Mouse (Mus musculus): ENCODE measurements around the gene Tpte.
"Not testable (repeated sequence)": the region's sequence is repeated elsewhere in the genome, so short reads cannot be mapped to it uniquely, and the experiment has no call there.

Gene Tpte

DNA sequence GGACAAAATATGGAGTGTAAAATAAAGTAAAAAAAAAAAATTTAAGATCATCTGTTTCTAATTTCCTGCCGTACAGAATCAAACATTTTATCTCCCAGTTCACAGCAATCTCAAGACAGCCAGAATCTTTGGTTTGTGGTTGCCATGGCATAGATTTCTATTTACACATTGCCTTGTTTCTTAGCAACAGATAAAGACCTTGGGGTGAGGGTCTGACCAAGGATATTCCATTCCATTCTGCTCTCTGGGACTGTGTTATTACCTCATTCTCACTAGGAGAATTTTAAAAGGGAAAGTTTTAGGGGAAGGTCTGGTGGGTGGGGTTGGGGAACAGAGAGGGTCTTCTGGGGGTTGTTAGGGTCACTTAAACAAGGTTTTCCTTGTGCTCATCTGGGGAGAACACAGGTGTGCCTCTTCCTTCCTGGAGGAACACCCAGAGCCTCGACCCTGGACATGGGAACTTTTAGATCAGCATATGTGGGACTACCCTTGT, at the start of gene Tpte:
Gene Tpte, plus strand, starts transcription at position 443 of the 493 bp plus-strand sequence.
- no peak for DNase-seq (ENCODE audit: low spot score in 2 of 2)

DNA sequence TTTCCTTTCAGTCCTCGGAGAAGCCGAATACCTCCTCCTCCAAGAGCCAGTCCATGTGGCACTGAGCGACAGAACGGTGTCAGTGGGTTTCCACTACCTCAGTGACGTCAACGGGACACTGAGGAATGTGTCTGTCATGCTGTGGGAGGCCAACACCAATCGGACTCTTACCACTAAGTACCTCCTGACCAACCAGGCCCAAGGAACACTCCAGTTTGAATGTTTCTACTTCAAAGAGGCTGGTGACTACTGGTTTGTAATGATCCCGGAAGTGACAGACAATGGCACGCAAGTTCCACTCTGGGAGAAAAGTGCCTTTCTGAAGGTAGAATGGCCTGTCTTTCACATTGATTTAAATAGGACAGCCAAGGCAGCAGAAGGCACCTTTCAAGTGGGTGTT, 40.3 kb upstream of the Tpte start:
- no peak for DNase-seq (ENCODE audit: low spot score in 2 of 2)

DNA sequence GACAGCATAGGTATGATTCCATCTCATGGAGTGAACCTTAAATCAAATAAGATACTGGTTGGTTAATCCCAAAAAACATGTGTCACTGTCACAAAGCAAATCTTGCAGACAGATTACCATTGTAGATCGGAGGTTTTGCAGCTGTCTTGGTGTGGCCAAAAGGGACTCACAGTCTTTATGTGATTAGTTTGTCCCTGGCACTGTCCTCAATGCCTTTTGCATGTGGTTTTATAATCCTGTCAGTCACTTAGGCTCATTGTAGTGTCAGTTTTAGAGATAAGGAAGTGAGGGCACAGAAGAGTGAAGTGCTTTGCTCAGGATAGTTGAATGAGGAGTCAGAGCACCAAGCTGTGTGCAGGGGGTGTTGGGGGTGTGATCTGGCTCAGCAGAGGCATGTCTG, 37.6 kb upstream of the Tpte start:
- DNase-seq (ENCODE audit: low spot score in 2 of 2): no peak

DNA sequence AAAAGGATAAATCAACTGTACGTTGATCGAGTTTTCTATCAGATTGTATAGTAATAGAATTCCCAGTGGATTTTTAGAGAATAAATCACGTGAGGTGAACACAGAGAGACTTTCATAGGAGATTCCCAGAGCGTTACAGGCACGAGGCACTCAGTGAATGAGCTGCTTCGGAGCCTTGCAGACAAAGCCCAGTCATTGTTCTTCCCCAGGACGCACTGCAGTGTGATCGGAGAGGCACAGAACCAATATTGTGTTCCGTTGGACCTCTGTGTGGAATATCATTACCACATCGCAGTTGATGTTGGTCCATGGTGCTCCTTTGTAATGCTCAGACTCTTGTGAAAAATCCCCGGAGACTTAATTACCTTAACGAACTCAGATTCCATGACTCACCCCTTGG, 35.3 kb upstream of the Tpte start:
- no peak for DNase-seq (ENCODE audit: low spot score in 2 of 2)

DNA sequence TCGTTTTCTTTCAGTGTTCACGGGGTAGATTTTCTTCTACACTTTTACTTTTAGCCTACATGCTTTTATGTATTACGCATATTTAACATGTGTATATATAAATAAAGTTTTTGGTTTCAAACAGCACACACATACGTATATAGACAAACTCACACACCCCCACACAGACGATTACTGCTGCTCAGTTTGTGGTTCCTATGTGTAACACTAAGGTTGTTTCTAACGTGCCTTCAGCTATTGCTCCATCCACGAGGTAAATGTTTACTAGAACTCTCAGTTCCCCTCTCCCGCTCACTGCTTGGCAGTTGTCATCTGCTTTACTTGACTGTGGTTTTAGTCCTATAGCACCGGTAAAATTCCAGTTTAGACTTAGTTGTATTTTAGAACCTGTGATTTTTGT, 34.2 kb upstream of the Tpte start:
- no peak for DNase-seq (ENCODE audit: low spot score in 2 of 2)

DNA sequence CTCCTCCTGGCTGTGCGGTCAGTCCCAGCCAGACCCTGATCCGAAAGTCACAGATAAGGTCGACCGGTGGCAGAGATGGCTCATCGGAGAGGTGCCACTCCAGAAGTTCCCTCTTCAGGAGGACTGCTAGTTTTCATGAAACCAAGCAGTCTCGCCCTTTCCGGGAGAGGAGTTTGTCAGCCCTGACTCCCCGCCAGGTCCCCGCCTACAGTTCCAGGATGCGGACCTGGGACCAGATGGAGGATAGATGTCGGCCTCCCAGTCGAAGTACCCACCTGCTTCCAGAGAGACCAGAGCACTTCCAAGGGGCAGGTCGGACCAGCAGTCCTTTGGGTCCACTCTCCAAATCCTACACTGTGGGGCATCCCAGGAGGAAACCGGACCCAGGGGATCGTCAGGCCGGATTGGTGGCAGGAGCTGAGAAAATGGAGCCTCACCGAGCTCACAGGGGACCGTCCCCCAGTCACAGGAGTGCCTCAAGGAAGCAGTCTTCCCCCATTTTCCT, 24.2 kb upstream of the Tpte start:
- no peak for DNase-seq (ENCODE audit: low spot score in 2 of 2)

DNA sequence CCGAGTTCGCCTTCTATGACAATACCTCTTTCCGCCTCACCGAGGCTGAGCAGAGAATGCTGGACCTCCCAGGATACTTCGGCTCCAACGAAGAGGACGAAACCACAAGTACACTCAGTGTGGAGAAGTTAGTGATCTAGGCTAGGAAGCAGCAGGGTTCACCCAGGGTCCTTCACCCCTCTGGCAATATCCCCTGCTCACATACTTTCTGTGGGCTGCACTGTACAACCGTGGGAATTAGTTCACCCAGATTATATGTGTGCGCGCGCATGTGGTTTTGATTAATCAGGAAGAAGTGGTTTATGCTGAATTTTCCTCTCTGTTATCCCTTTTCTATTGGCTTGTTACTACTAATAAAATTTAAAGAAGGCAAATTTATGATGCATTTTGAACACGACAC, 23.7 kb upstream of the Tpte start:
- no peak for DNase-seq (ENCODE audit: low spot score in 2 of 2)

DNA sequence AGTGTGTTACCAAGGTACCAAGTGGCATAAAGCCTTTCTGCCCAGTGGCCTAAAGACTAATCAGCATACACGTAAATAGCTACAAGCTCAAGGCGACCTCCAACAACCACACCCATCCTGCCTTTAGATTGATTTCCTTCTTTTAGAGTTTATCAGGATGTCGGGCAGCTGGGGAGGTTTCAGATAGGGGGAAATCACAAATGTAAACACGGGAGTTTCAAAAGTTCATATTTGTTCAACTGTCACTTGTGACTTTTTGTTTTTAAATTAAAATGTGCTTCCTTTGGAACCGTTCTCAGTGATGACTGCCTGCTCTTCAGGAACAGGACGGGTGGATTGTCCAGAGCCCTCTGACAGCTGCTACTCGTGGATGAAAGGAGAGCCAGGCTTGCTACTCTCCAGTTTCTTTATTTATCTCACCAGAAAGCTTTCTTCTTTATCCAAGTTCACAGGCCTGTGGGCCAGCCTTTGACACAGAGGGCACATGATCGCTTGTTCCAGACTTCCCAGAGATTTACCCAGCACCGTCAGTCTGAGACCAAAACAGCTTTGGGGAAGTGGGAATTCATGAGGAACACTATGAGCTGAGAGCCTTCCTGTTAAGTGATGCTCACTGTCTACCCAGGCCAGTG, 23.0 kb upstream of the Tpte start:
- DNase-seq (ENCODE audit: low spot score in 2 of 2): no peak

DNA sequence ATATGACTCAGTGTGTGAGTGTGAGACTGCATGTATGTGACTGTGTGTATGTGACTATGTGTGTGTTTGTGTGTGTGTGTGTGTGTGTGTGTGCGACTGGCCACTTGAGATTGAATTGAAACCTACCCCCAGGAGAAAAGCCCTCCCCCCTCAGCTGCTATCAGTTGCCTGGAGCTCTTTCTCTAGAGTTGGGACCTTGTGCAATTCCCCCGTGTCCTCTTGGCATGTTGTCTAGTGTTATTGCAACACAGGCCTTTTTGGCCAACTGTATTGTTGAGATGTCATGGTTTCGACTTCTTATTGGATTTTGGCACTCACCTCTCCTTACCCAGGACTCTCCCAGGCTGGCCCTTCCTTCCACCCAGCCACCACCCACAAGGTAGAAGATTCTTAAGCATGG, 21.0 kb upstream of the Tpte start:
- DNase-seq (ENCODE audit: low spot score in 2 of 2): no peak

DNA sequence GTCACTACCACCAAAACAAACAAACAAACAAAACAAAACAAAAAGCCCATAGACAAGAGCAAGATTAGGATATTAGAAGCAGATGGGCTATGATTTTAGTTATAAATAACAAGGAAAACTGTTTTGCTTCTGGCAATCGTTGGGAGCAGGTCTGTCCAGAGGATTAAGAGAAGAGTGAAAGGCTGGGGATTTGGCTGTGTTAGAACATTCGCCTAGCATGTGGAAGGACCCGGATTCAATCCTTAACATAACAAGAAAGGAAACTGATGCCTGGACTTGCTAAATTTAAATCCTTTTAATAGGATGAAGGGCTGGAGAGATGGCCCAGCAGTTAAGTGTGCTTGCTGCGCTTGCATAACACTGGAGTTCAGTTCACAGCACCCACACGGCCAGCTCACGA, 18.9 kb upstream of the Tpte start:
- DNase-seq (ENCODE audit: low spot score in 2 of 2): no peak

DNA sequence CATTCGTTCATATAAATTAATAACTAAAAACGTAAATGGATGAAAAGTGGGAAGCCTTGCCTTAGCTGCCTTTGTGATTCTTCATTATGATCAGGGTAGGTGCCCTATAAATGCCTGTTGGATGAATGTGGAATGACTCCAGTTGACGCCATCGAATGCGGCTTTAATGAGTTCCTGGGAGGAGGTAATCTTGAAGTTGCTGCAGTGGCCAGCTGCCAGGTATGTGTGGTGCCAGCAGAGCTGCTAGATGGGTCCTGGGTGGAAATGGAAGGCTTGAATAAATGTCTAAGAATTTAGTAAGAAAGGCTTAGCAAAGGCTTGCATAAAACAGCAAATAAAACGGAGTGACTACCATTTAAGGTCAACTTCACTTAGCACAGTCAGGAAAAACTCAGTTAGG, 18.5 kb upstream of the Tpte start:
- DNase-seq (ENCODE audit: low spot score in 2 of 2): no peak

DNA sequence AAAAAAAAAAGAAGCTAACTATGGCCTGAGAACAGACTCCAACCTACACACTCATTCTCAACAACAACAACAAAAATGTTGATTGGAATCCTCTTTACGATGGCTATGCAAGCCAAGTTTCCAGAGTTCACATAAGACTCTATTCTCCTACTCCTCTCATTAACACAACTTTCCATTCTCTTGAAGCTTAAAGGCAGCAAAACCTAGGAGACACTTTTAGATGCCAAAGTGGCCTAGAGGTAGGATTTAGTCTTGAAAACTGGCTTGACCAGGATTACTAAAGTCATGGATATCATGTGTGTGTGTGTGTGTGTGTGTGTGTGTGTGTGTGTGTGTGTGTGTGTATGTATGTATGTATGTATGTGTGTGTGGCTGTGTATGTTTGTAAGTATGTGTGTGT, 18.0 kb upstream of the Tpte start:
- DNase-seq (ENCODE audit: low spot score in 2 of 2): no peak

DNA sequence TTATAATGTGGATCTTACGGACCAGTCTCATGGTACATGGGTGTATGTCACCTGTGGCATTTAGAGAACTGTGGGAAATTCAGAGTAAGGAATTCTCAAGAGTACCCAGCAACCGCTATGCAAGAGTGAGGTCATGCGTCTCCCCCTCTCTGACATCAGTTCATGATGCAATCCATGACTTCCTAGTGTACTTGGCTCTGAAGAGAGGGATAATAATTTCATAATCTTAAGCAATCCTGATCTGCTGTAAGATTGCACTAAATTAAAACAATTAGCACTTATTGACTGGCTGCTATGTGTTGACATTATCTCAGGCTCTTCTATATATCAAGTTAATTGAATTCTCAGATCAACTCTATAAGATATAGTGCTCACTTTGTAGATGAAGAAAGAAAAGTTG, 16.4 kb upstream of the Tpte start:
- no peak for DNase-seq (ENCODE audit: low spot score in 2 of 2)

DNA sequence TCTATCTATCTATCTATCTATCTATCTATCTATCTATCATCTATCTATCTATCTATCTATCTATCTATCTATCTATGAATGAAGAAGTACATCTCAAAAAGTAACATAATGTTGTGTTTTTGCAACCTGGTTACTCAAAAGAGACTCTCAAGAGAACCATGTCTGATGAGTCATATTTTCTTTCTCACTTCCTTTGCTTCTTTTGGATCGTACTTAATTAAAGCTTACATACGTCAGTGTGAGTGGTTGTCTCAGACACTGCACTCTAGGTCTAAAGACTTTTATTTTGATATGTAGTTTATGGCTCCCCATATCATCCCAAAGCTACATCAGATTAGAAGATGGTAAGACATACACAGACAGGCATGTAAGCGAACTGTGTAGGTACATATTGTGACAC, 10.1 kb upstream of the Tpte start:
- DNase-seq (ENCODE audit: low spot score in 2 of 2): no peak

DNA sequence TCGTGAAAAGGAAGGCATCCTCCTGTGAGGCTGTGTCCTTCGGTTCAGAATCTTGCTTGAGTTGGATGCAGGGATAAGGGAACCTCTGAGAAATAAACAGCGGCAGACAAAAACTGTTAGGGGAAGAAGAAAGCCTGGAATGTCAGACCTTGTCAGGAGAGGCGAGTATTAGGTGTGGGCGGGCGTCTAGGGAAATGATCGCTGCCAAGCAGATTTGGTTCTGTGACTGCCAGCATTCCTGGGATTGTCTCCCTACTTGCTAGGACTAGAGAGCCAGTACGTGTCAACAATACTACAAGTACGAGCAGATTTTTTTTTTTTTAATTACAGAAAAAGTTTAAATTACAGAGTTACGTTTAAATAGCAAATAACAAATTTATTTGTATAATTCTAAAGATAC, 8.6 kb upstream of the Tpte start:
- DNase-seq (ENCODE audit: low spot score in 2 of 2): no peak

DNA sequence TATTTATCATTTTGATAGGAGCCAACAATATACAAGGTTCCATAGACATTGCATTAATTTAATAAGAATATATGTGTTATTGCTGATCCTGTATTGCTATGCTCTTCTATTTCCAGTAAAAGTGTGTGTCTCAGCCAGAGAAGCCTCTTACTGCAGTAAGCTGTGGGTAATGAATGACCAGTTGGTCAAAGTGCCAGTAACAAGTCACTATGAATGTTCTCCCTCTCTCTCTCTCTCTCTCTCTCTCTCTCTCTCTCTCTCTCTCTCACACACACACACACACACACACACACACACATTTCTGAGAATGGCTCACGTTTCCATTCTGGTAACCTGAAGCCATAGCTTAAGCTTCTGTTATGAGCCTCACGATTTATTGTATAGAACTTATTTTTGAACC, 19.1 kb downstream of the Tpte start:
- no peak for DNase-seq (ENCODE audit: low spot score in 2 of 2)

DNA sequence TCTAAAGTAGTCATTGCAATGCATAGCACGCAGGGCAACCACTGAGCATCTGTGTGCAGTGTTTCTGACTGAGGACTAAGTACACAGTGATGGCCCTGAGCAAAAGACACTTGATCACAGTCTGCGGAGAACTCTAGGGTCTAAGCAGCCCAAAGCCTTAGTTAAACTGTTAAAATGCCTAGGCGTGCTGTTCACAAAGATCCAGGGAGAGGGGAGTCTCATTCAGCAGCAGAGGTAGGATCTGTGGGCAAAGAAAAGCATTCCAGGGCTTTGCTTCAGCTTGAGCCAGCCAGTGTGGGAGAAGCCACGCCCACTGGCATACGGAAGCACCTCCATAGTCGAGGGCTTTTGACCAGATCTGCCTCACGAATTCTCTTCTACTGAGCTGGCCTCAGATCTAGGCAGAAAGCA, 19.7 kb downstream of the Tpte start:
- DNase-seq (ENCODE audit: low spot score in 2 of 2): peak in 1 of 2 experiments; percentile 12

DNA sequence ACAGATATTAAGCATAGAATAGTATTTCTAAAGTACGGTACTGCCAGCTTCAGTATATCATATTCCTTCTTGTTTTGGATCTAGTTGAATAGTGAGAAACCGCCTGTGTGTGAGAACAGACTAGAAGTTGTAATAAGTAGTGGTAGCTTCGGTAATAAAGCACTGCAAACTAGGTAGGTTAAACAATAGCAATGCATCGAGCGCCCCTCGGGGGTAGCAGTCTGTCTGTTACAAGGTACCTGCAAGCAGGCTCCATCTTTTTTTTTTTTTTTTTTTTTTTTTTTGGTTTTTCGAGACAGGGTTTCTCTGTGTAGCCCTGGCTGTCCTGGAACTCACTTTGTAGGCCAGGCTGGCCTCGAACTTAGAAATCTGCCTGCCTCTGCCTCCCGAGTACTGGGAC, 20.8 kb downstream of the Tpte start:
- DNase-seq (ENCODE audit: low spot score in 2 of 2): not testable (repeated sequence)

DNA sequence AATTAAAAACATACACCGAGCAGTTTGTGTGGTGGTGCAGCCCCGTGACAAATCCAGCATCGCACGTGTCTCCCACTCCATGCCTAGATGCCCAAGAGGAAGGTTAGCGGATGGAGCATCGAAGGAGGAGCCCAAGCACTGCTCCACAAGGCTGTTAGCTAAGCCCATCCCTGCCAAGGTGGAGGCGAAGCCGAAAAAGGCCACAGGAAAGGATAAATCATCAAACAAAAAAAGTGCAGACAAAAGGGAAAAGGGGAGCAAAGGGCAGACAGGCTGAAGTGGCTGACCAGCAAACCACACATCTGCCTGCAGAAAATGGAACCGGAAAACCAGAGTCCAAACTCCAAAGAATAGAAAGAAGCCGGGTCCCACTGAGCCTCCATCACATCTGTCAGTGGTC, 23.8 kb downstream of the Tpte start:
- DNase-seq (ENCODE audit: low spot score in 2 of 2): no peak

DNA sequence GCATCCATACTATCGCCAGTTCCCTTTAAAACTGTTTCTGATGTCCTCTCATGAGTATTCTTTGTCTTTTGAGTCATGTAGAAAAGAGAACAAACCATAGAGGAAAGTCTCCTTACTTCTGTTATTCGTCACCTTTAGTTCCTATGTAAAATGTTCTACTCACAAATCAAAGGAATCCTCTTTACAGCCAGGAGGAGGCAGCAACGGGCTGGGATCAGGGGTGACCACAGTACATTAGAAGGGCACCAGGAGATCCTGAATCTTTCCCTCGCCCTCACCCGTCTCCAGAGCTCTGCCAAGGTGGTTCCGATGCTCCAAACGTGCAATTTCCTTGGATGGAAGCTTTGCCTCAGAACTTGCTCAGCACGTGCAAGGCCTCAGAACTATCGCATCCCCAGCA, 28.2 kb downstream of the Tpte start:
- DNase-seq (ENCODE audit: low spot score in 2 of 2): no peak

DNA sequence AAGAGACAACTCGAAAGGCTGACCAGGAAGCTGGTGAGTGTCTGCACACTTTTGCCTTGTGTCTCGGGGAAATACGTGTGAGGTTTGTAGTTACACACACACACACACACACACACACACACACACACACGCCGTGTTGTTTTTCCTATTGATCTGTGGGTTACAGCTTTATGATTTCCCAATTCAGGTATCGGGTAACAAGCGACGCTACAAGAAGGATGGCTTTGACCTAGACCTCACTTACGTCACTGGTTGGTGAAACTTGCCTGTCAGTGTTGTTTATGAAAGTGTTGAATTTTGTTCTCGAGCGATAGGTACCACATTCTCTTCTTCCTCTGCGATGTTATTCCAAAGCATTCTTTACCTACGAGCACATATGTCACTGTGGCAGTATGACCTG, 52.2 kb downstream of the Tpte start:
- no peak for DNase-seq (ENCODE audit: low spot score in 2 of 2)

DNA sequence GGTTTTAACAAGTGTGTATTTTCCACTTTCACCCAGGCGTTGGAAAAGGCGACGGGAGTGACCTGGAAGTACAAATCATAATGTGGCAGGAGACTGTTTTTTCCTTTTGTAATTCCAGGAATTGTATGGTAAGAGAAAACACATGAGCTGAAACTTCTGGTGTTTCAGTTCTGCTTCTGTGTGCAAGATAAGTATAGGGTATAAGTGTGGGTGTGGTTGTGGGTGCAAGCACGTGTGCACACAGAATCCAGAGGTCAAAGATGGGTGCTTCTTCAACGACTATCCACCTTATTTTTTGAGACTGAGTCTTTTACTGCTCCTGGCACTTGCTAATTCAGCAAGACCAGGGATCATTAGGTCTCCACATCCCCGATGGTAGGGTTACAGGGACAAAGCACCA, 76.1 kb downstream of the Tpte start:
- no peak for DNase-seq (ENCODE audit: low spot score in 2 of 2)

DNA sequence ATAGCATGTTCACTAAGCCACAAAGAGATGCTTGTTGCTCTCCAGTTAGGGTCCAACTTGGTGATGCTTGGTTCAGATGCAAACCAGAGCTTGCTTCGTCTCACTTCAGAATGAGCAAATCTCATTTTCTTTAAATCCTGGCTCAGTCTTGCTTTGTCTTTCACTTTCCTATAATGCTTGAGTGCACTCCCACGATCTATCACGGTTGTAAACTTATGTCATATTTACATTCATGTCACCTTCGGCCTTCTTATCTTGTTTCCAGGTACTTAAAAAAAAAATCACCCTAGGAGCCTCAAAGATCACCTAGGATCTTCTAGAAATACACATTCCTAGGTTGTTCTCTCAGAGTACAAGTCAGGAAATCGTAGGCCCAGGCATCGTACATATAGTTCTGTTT, 76.6 kb downstream of the Tpte start:
- DNase-seq (ENCODE audit: low spot score in 2 of 2): no peak

DNA sequence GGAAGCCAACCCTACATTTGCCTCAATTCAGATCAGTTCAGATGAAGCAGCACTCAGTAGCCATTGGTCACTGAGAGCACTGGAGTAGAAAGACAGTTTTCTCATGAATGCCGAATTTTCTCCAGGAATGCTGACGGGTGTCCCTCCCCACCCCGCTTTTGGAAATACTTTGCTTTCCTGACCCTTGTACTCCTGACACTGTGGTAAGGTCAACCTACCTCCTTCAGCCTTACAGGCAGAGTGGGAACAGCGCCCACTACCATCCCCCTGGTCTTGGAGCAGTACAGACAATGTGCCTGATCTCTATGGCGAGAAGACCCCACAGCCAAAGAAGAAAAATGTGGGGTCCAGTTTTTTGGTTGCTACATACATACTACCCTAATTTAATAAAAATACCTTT, 93.1 kb downstream of the Tpte start:
- no peak for DNase-seq (ENCODE audit: low spot score in 2 of 2)

Measured in frontal cortex, postnatal 10 days (tissue).